Mouse (Mus musculus) 3T3-L1 (cell line): ENCODE measurements around the gene Gon7.

ENCODE experiments used
- DNase-seq: peaks from one replicate; pipeline ENCODE4 v3.0.0-alpha.2; 2015; ENCODE audit warnings: low read depth, low spot score

Gon7 gene

GRCm38 (mm10) chr12:102743036-102743588 is 14.5 kb downstream of the Gon7 start:
- DNase-seq, result no peak

- no peak for DNase-seq
Observed at GRCm38 (mm10) chr12:102742056-102742455, 15.5 kb downstream of the Gon7 start.

- peak; percentile 36 for DNase-seq
Observed at GRCm38 (mm10) chr12:102740285-102740684, 17.3 kb downstream of the Gon7 start.

GRCm38 (mm10) chr12:102739096-102739495 is 18.5 kb downstream of the Gon7 start:
- DNase-seq, result no peak

GRCm38 (mm10) chr12:102733381-102733780 is 24.2 kb downstream of the Gon7 start:
- DNase-seq, result peak; percentile 77

GRCm38 (mm10) chr12:102730798-102731619 is 26.6 kb downstream of the Gon7 start:
- DNase-seq, result peak; percentile 53

- no peak for DNase-seq
Observed at GRCm38 (mm10) chr12:102729855-102730797, 27.5 kb downstream of the Gon7 start.

GRCm38 (mm10) chr12:102725761-102726175 is 31.8 kb downstream of the Gon7 start:
- DNase-seq, result peak; percentile 42

- no peak for DNase-seq
Observed at GRCm38 (mm10) chr12:102725146-102725545, 32.5 kb downstream of the Gon7 start.

GRCm38 (mm10) chr12:102723861-102724260 is 33.7 kb downstream of the Gon7 start:
- no peak for DNase-seq

- DNase-seq, result peak; percentile 42
Observed at GRCm38 (mm10) chr12:102722966-102723365, 34.6 kb downstream of the Gon7 start.

GRCm38 (mm10) chr12:102722451-102722850 is 35.2 kb downstream of the Gon7 start:
- no peak for DNase-seq

GRCm38 (mm10) chr12:102719552-102720315 is 37.9 kb downstream of the Gon7 start:
- peak; percentile 46 for DNase-seq

- no peak for DNase-seq
Observed at GRCm38 (mm10) chr12:102714654-102715395, 42.8 kb downstream of the Gon7 start.

- DNase-seq, result no peak
Observed at GRCm38 (mm10) chr12:102714116-102714515, 43.5 kb downstream of the Gon7 start.

GRCm38 (mm10) chr12:102713153-102713865 is 44.3 kb downstream of the Gon7 start:
- DNase-seq, result no peak

GRCm38 (mm10) chr12:102710851-102711375 is 46.7 kb downstream of the Gon7 start:
- DNase-seq, result no peak

- DNase-seq, result no peak
Observed at GRCm38 (mm10) chr12:102709896-102710295, 47.7 kb downstream of the Gon7 start.

- DNase-seq, result no peak
Observed at GRCm38 (mm10) chr12:102708220-102708619, 49.4 kb downstream of the Gon7 start.
